In genomic region chr19:29469686-29470254, GRCm38 (mm10) we compare ENCODE assay signal across 18 mouse cellular contexts. TPM values are rescaled to one million over a fixed set of nuclear protein-coding genes. Genes with fewer than 3 reads are reported as not detected.
DNase-seq lines count a peak whose midpoint lies in the region; ATAC-seq lines count a peak whose summit lies in the region.
"Had no signal": no experiment of that assay in that cellular context is flagged by ENCODE, and none has a peak within 500 bp of the region (broad histone marks: within the 10 kb centered on the region; RNA-seq: fewer than 3 reads in every experiment).

No protein-coding gene starts in this region.

- DNase-seq in heart, postnatal 4 days = no peak
- DNase-seq in MEL-GATA-1-ER (ENCODE audit: extremely low read depth, low read depth) = peak; percentile 86
- DNase-seq in induced T-regulatory cell, adult 2 months (ENCODE audit: low read depth) = peak; percentile 14
- DNase-seq in adrenal gland, adult 8-10 months = no peak
- no peak for DNase-seq in left cerebral cortex, postnatal 36 days (ENCODE audit: low spot score in 2 of 2)
- DNase-seq: cerebellum, adult 8-10 months; right cerebral cortex, postnatal 14 days; thymus, postnatal 4 days had no signal

- 64% methylated on average over 2 of the region's 2 CpGs for WGBS in heart, embryonic 11.5 days (ENCODE audit: insufficient replicate concordance)
- 73% methylated on average over 2 of the region's 2 CpGs for whole genome bisulfite sequencing in liver, embryonic 12.5 days (ENCODE audit: insufficient replicate concordance)

- H3K36me3 ChIP-seq in heart, embryonic 11.5 days (ENCODE audit: control insufficient read depth, insufficient read depth, low read length) = no peaks in the 10 kb centered on the region
- H3K36me3 ChIP-seq in liver, embryonic 12.5 days = no peaks in the 10 kb centered on the region
- H3K36me3 ChIP-seq: hindbrain, embryonic 10.5 days; stomach, embryonic 15.5 days had no signal

- no peak overlapping the region for H3K9ac ChIP-seq in heart, embryonic 11.5 days (ENCODE audit: low read depth, low read length)
- H3K9ac ChIP-seq in liver, embryonic 12.5 days = no peak overlapping the region
- H3K9ac ChIP-seq: stomach, embryonic 15.5 days had no signal

- H3K27me3 ChIP-seq in heart, embryonic 11.5 days (ENCODE audit: control insufficient read depth, insufficient read depth, low read length) = no peaks in the 10 kb centered on the region
- H3K27me3 ChIP-seq in liver, embryonic 12.5 days (replicated peaks) = no peaks in the 10 kb centered on the region
- H3K27me3 ChIP-seq: stomach, embryonic 15.5 days had no signal

- H3K4me2 ChIP-seq in heart, embryonic 11.5 days = no peak overlapping the region
- no peak overlapping the region for H3K4me2 ChIP-seq in liver, embryonic 12.5 days
- H3K4me2 ChIP-seq: stomach, embryonic 15.5 days had no signal

- H3K27ac ChIP-seq in heart, embryonic 11.5 days (ENCODE audit: low read depth, low read length) = peak overlapping the region; percentile 76
- H3K27ac ChIP-seq in liver, embryonic 12.5 days = peak overlapping the region; percentile 48; the same call in 1 of the 2 replicates
- H3K27ac ChIP-seq: macrophage had no signal

- no peak for ATAC-seq in heart, embryonic 11.5 days (replicated peaks; ENCODE audit: insufficient number of reproducible peaks, low FRiP score, low TSS enrichment)
- no peak for ATAC-seq in liver, embryonic 12.5 days
- no peak for ATAC-seq in erythroid progenitor cell, adult 5-6 weeks (replicated peaks; ENCODE audit: low FRiP score, poor library complexity, severe bottlenecking)

- H3K4me1 ChIP-seq in heart, embryonic 11.5 days (ENCODE audit: control insufficient read depth, insufficient read depth, low read length) = peaks cover 39% of the 10 kb centered on the region
- peaks cover 53% of the 10 kb centered on the region for H3K4me1 ChIP-seq in liver, embryonic 12.5 days

- no peak overlapping the region for H3K4me3 ChIP-seq in heart, embryonic 11.5 days (ENCODE audit: low read depth, low read length)
- no peak overlapping the region for H3K4me3 ChIP-seq in liver, embryonic 12.5 days
- H3K4me3 ChIP-seq: hindbrain, embryonic 10.5 days; stomach, embryonic 15.5 days had no signal

- intact Hi-C loops in left cerebral cortex, postnatal 36 days (cut with DNase I) = no loop called here

- no peaks in the 10 kb centered on the region for H3K9me3 ChIP-seq in heart, embryonic 11.5 days (replicated peaks; ENCODE audit: control insufficient read depth, low read length)
- no peaks in the 10 kb centered on the region for H3K9me3 ChIP-seq in liver, embryonic 12.5 days (replicated peaks)
- H3K9me3 ChIP-seq: G1E; hindbrain, embryonic 10.5 days; stomach, embryonic 15.5 days had no signal

RNA-seq across cellular contexts. Expression of gene Ric1, which starts 52.3 kb away (rescaled TPM):
- polyA plus RNA-seq in heart, embryonic 11.5 days (2014; fragmentation: Nextera tagmentation; extraction: Ambion mirVana) = 6.5 and 8.7 TPM in 2 replicates
- total RNA-seq in heart, postnatal 4 days (2021) = 10 to 100 TPM; 25.5 to 28.0 TPM
- polyA plus RNA-seq in liver, embryonic 12.5 days (2016; fragmentation: Nextera tagmentation; extraction: Ambion mirVana) = 4.9 and 5.8 TPM in 2 replicates
- total RNA-seq in erythroid progenitor cell, adult 5-6 weeks (2015; ENCODE audit: low replicate concordance) = 4.3 and 5.9 TPM in 2 replicates
- total RNA-seq in erythroid progenitor cell, adult 5-6 weeks (2017; ENCODE audit: low replicate concordance) = 1.9 and 2.3 TPM in 2 replicates
- 10 to 100 TPM; 27.0 to 31.7 (median 29.5) TPM for total RNA-seq in adrenal gland, adult 8-10 months (2022)
- total RNA-seq in left cerebral cortex, postnatal 36 days (2021) = 10 to 100 TPM; 32.2 to 37.9 TPM

RNA-seq across cellular contexts. Expression of gene Pdcd1lg2, which starts 59.1 kb away (rescaled TPM):
- polyA plus RNA-seq in heart, embryonic 11.5 days (2014; fragmentation: Nextera tagmentation; extraction: Ambion mirVana) = not detected in 2 replicates
- not detected for total RNA-seq in heart, postnatal 4 days (2021)
- polyA plus RNA-seq in liver, embryonic 12.5 days (2016; fragmentation: Nextera tagmentation; extraction: Ambion mirVana) = 0.17 TPM in 1 of 2 replicates, not detected in the other
- 4.0 TPM in 1 of 2 replicates, not detected in the other for total RNA-seq in erythroid progenitor cell, adult 5-6 weeks (2015; ENCODE audit: low replicate concordance)
- 1.0 TPM in 1 of 2 replicates, not detected in the other for total RNA-seq in erythroid progenitor cell, adult 5-6 weeks (2017; ENCODE audit: low replicate concordance)
- total RNA-seq in adrenal gland, adult 8-10 months (2022) = not detected
- total RNA-seq in left cerebral cortex, postnatal 36 days (2021) = under 1 TPM; 0.20 to 0.32 TPM
- polyA plus RNA-seq: C2C12; embryonic facial prominence, embryonic 11.5 days; forebrain, embryonic 11.5 days; hindbrain, embryonic 10.5 days; stomach, embryonic 15.5 days had no signal

Comparison
In these comparisons a context has a peak if more than half of its experiments do, and no peak if none do; other contexts are left out.
1. DNase-seq: peak in MEL-GATA-1-ER (single experiment) and induced T-regulatory cell, adult 2 months (single experiment); none in heart, postnatal 4 days (single experiment), adrenal gland, adult 8-10 months (single experiment) and left cerebral cortex, postnatal 36 days (0 of 2).